Mouse (Mus musculus) G1E-ER4 (cell line): ENCODE measurements around the gene Smim24. TPM values are rescaled to one million over a fixed set of nuclear protein-coding genes. Genes with fewer than 3 reads are reported as not detected.
A peak's percentile ranks its signal among the peaks of the same experiment; 100 is the strongest.

Experiments
- GATA1 ChIP-seq: IDR thresholded peaks from one replicate; pipeline ENCODE4 v1.8.0; 2012; ENCODE audit warnings: low read length, inconsistent platforms
- polyA plus RNA-seq: library from polyadenylated mRNA; stranded (reverse); fragments of >175 nt; gene quantifications from 2 replicates; pipeline ENCODE4 v1.2.3, GENCODE M21; 2012

Smim24 gene
- polyA plus RNA-seq, 1 experiment = 0.68 TPM

GRCm38 (mm10) chr10:81379809-81380378 lies 13.0 kb upstream of the Smim24 start:
- no peak for TF ChIP-seq GATA1

GRCm38 (mm10) chr10:81382039-81382438 lies 10.8 kb upstream of the Smim24 start:
- peak; percentile 98 for TF ChIP-seq GATA1

GRCm38 (mm10) chr10:81383802-81384604 lies 8.8 kb upstream of the Smim24 start, which contains the start of the genes Dohh and Gm48551:
Gene Dohh (plus strand): TSS chr10:81384428.
Gene Gm48551 (plus strand): TSS chr10:81384466.
- no peak for TF ChIP-seq GATA1

GRCm38 (mm10) chr10:81384605-81384982 lies 8.3 kb upstream of the Smim24 start:
- no peak for TF ChIP-seq GATA1

GRCm38 (mm10) chr10:81385603-81386306 lies 7.1 kb upstream of the Smim24 start:
- TF ChIP-seq GATA1 = no peak

- TF ChIP-seq GATA1 = no peak
These were observed 5.1 kb upstream of the Smim24 start for GRCm38 (mm10) chr10:81387716-81388115.

- TF ChIP-seq GATA1 = no peak
These were observed 4.3 kb upstream of the Smim24 start, which contains the start of gene Gm48552 for GRCm38 (mm10) chr10:81388505-81389055. Gene Gm48552 (plus strand): TSS chr10:81389005.

- no peak for TF ChIP-seq GATA1
These were observed 3.5 kb upstream of the Smim24 start for GRCm38 (mm10) chr10:81389373-81389772.

GRCm38 (mm10) chr10:81389801-81390677 lies 2.8 kb upstream of the Smim24 start:
- no peak for TF ChIP-seq GATA1

GRCm38 (mm10) chr10:81390678-81390965 lies 2.2 kb upstream of the Smim24 start:
- TF ChIP-seq GATA1 = no peak

GRCm38 (mm10) chr10:81392270-81392669 lies 581 bp upstream of the Smim24 start:
- no peak for TF ChIP-seq GATA1

- no peak for TF ChIP-seq GATA1
These were observed 709 bp downstream of the Smim24 start for GRCm38 (mm10) chr10:81393456-81394063.

GRCm38 (mm10) chr10:81395127-81395526 lies 2.3 kb downstream of the Smim24 start:
- no peak for TF ChIP-seq GATA1

- no peak for TF ChIP-seq GATA1
These were observed 3.0 kb downstream of the Smim24 start for GRCm38 (mm10) chr10:81395865-81396264.

- TF ChIP-seq GATA1 = no peak
These were observed 3.9 kb downstream of the Smim24 start for GRCm38 (mm10) chr10:81396749-81397148.
